Mouse (Mus musculus) erythroblast, embryonic 14.5 days (primary cell): ENCODE measurements around the gene Osm. TPM values are rescaled to one million over a fixed set of nuclear protein-coding genes. Genes with fewer than 3 reads are reported as not detected.

Source experiments
- H3K27me3 ChIP-seq: 2 replicates; pipeline ENCODE4 v1.6.1; 2012; ENCODE audit warnings: inconsistent platforms; ENCODE audit not compliant: control insufficient read depth
- H3K36me3 ChIP-seq: 2 replicates; pipeline ENCODE4 v1.6.1; 2012; ENCODE audit warnings: mild to moderate bottlenecking, inconsistent platforms; ENCODE audit not compliant: control insufficient read depth
- H3K4me1 ChIP-seq: 2 replicates; pipeline ENCODE4 v1.6.1; 2012; ENCODE audit warnings: inconsistent platforms; ENCODE audit not compliant: control insufficient read depth
- H3K4me3 ChIP-seq: replicated peaks from 2 replicates; pipeline ENCODE3; 2012; ENCODE audit warnings: moderate library complexity, mild to moderate bottlenecking, inconsistent platforms
- H3K9me3 ChIP-seq: 2 replicates; pipeline ENCODE4 v1.6.1; 2012; ENCODE audit warnings: low read length, inconsistent platforms, mixed read lengths; ENCODE audit not compliant: control insufficient read depth
- GATA1 ChIP-seq: IDR thresholded peaks from 2 replicates; pipeline ENCODE4 v1.6.1; 2012; ENCODE audit warnings: low read length, inconsistent platforms, mixed read lengths
- TAL1 ChIP-seq: IDR thresholded peaks from 3 replicates; pipeline ENCODE4 v1.6.1; 2012; ENCODE audit warnings: low read length, inconsistent platforms, mixed read lengths
- polyA plus RNA-seq: library from polyadenylated mRNA; stranded (reverse); fragments of >175 nt; gene quantifications from 2 replicates; pipeline ENCODE4 v1.2.3, GENCODE M21; 2012

The Osm gene
- polyA plus RNA-seq, 1 experiment, result 0.44 TPM

- TF ChIP-seq TAL1 (no peak), GATA1 (no peak)
- Histone ChIP-seq H3K36me3 (no peaks in the 10 kb centered on the region), H3K27me3 (peaks cover 46% of the 10 kb centered on the region), H3K4me1 (no peaks in the 10 kb centered on the region), H3K9me3 (no peaks in the 10 kb centered on the region), H3K4me3 (no peak overlapping the region)
Observed at GRCm38 (mm10) chr11:4270744-4271459, 34.7 kb downstream of the Osm start.

GRCm38 (mm10) chr11:4271544-4271943, 35.3 kb downstream of the Osm start:
- H3K27me3 ChIP-seq, result peaks cover 40% of the 10 kb centered on the region
- no peak overlapping the region for H3K4me3 ChIP-seq
- no peaks in the 10 kb centered on the region for H3K4me1 ChIP-seq
- H3K36me3 ChIP-seq, result no peaks in the 10 kb centered on the region
- no peak for TF ChIP-seq TAL1
- TF ChIP-seq GATA1, result no peak
- H3K9me3 ChIP-seq, result no peaks in the 10 kb centered on the region

GRCm38 (mm10) chr11:4276411-4276861, 40.2 kb downstream of the Osm start:
- no peaks in the 10 kb centered on the region for H3K9me3 ChIP-seq
- TF ChIP-seq TAL1 (no peak), GATA1 (no peak)
- no peaks in the 10 kb centered on the region for H3K36me3 ChIP-seq
- no peaks in the 10 kb centered on the region for H3K27me3 ChIP-seq
- no peak overlapping the region for H3K4me3 ChIP-seq
- H3K4me1 ChIP-seq, result no peaks in the 10 kb centered on the region

- no peaks in the 10 kb centered on the region for H3K27me3 ChIP-seq
- no peaks in the 10 kb centered on the region for H3K9me3 ChIP-seq
- no peaks in the 10 kb centered on the region for H3K36me3 ChIP-seq
- H3K4me1 ChIP-seq, result no peaks in the 10 kb centered on the region
- no peak overlapping the region for H3K4me3 ChIP-seq
- no peak for TF ChIP-seq TAL1
- TF ChIP-seq GATA1, result no peak
Observed at GRCm38 (mm10) chr11:4279909-4280308, 43.7 kb downstream of the Osm start.

- Histone ChIP-seq H3K4me3 (no peak overlapping the region), H3K36me3 (no peaks in the 10 kb centered on the region), H3K4me1 (peaks cover 6% of the 10 kb centered on the region), H3K27me3 (no peaks in the 10 kb centered on the region), H3K9me3 (no peaks in the 10 kb centered on the region)
- TF ChIP-seq GATA1, result no peak
- TF ChIP-seq TAL1, result no peak
Observed at GRCm38 (mm10) chr11:4281852-4282251, 45.6 kb downstream of the Osm start.

GRCm38 (mm10) chr11:4283627-4284026, 47.4 kb downstream of the Osm start:
- TF ChIP-seq TAL1, result no peak
- TF ChIP-seq GATA1, result no peak
- Histone ChIP-seq H3K27me3 (no peaks in the 10 kb centered on the region), H3K4me3 (no peak overlapping the region), H3K4me1 (peaks cover 6% of the 10 kb centered on the region), H3K9me3 (no peaks in the 10 kb centered on the region), H3K36me3 (no peaks in the 10 kb centered on the region)

- no peak for TF ChIP-seq TAL1
- no peak for TF ChIP-seq GATA1
- Histone ChIP-seq H3K27me3 (peaks cover 9% of the 10 kb centered on the region), H3K4me3 (no peak overlapping the region)
Observed at GRCm38 (mm10) chr11:4289280-4289679, 53.1 kb downstream of the Osm start.

More at GRCm38 (mm10) chr11:4289280-4289679, 53.1 kb downstream of the Osm start:
- Histone ChIP-seq H3K9me3 (no peaks in the 10 kb centered on the region), H3K4me1 (peaks cover 33% of the 10 kb centered on the region), H3K36me3 (no peaks in the 10 kb centered on the region)

Other genes with a start within 250 kb of the Osm start
- gene Sec14l4, start 205.0 kb upstream of the Osm start, polyA plus RNA-seq, result 0.02 TPM in 1 of 2 replicates, not detected in the other
- not detected in 2 replicates for gene Sec14l3, start 171.6 kb upstream of the Osm start, polyA plus RNA-seq
- gene Mtfp1, start 141.0 kb upstream of the Osm start, polyA plus RNA-seq, result 1.8 and 2.1 TPM in 2 replicates
- gene Sec14l2, start 113.0 kb upstream of the Osm start, polyA plus RNA-seq, result 0.45 and 0.67 TPM in 2 replicates
- gene Rnf215, start 101.2 kb upstream of the Osm start, polyA plus RNA-seq, result 0.70 and 0.83 TPM in 2 replicates
- 0.10 and 0.11 TPM in 2 replicates for gene Ccdc157, start 76.1 kb upstream of the Osm start, polyA plus RNA-seq
- gene Sf3a1, start 76.1 kb upstream of the Osm start, polyA plus RNA-seq, result 6.6 and 8.0 TPM in 2 replicates
- gene Tbc1d10a, start 49.6 kb upstream of the Osm start, polyA plus RNA-seq, result 0.63 and 0.69 TPM in 2 replicates
- 0.18 and 0.26 TPM in 2 replicates for gene Castor1, start 18.2 kb upstream of the Osm start, polyA plus RNA-seq
- gene Lif, start 21.1 kb downstream of the Osm start, polyA plus RNA-seq, result not detected in 2 replicates
- not detected in 2 replicates for gene Hormad2, start 204.7 kb downstream of the Osm start, polyA plus RNA-seq